Mouse (Mus musculus) retina, adult 2 months (tissue): ENCODE measurements at regions not wholly inside any gene's neighbourhood (a gene's known extent, or its start where the extent isn't known, plus 50 kb on each side); places are given as distances from the start of the nearest gene placed in this dataset.
"Not testable (repeated sequence)": the region's sequence is repeated elsewhere in the genome, so short reads cannot be mapped to it uniquely, and the experiment has no call there.

Experiments used
- DNase-seq: peaks from one replicate; pipeline ENCODE4 v3.0.0-alpha.2; 2012; ENCODE audit warnings: low read depth, low spot score

DNA sequence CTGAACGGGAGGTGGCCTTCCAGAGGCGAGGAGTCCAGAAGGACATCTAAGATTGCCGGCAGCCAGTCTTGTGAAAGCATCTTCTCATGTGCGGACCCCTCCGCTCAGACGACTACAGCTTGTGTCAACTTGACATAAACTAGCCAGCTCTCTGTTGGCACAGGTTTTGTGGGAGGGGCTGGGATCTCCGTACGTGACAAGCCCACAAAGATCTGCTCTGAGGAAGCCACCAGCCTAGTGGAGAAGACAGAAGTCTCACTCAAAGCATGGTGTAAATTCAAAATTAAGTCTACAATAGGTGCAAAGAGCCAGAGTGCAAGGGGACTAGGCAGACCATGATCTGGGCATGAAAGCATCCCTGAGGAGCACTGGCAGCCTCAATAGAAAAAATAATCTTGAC is 128.4 kb upstream of the Slc38a2 start:
- DNase-seq: no peak

DNA sequence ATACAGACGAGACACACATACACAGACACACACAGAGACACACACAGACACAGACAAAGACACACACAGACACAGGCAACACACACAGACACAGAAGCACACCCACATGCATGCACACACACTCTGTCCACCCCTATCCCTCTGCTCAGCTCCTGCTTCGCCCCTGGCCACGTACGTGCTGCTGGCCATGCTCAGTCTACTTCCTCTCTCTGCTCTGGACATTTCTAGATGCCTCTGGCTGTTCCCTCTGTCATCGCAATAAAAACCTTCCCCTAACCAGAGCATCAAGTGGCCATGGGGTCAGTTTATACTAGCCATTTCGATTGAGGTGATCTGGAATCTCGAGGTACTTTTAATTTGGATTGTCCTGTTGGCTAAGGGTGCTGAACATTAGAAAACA is 118.9 kb upstream of the Slc38a2 start:
- no peak for DNase-seq

DNA sequence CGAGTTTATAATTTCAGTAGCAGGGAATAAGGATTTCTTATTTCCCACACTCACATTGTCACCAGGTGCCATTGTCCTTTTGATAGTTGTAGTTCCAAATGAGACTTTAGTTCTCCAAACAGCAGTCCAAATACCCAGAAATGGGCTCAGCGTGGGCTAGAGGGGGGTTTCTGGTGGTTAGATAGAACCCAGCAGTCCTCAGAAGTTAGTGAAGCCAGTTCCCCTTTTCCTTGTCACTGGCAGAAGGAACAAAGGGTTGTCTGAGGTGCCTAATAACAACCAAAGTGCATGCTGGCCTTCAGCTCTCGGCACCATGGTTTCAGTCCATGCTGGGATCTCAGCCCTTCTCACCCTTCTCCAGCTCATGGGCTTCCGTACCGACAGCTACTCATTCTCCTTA is 118.1 kb upstream of the Slc38a2 start:
- DNase-seq: no peak

DNA sequence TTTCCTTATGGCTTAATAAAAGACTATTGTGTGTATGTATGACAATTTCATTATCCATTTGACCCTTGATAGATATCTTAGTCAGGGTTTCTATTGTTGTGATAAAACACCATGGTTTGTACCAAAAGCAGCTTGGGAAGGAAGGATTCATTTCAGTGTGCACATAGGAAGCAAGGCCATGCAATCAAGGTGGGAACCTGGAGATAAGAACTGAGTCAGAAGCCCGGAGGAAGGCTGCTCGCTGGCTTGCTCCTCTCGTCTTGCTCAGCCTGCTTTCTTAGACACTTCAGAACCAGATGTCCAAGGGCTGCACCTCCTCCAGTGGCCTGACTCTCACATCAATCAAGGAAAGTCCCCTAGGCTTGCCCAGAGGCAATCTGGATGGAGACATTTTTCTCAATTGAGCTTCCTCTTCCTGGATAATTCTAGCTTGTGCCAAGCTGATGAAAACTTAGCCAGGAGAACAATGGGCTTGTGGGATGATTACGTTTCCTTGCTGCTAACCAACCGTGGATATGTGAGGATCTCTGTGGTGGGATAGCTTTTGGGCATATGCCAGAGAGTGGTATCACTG is 117.6 kb upstream of the Slc38a2 start:
- no peak for DNase-seq

DNA sequence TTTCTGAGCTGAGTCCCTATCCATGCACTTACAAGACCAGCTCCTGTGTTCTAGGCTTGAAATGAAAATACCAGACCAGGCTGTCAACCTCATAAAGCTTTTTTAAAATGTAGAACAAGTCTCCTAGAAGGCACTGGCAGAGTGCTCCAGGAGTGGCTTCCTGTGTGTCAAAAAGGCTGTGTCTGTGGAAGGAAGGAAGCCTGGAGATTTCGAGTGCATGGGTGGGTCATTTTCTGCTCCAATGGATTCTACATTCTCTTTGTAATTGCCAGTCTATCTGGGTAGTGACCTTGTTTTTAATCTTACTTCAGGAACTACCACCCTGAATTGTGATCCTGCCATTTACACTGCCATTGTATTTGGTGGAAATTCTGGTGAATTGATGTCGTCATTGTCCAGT is 113.9 kb upstream of the Slc38a2 start:
- no peak for DNase-seq

DNA sequence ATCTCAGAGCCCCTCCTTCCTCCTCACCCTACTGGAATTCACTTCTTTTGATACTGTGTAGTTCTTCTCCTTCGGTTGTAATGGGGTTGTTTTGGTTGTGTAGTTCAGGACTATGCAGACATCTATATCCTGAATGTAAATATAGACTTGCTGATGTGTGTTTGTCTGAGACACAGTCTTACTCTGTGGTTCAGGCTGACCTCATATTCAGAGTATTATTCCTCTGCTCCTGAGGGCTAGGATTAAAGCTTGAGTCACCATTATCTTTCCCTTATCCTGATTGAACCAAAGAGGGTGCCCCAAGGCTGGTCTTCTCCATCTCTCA is 103.2 kb upstream of the Slc38a2 start:
- DNase-seq: no peak

DNA sequence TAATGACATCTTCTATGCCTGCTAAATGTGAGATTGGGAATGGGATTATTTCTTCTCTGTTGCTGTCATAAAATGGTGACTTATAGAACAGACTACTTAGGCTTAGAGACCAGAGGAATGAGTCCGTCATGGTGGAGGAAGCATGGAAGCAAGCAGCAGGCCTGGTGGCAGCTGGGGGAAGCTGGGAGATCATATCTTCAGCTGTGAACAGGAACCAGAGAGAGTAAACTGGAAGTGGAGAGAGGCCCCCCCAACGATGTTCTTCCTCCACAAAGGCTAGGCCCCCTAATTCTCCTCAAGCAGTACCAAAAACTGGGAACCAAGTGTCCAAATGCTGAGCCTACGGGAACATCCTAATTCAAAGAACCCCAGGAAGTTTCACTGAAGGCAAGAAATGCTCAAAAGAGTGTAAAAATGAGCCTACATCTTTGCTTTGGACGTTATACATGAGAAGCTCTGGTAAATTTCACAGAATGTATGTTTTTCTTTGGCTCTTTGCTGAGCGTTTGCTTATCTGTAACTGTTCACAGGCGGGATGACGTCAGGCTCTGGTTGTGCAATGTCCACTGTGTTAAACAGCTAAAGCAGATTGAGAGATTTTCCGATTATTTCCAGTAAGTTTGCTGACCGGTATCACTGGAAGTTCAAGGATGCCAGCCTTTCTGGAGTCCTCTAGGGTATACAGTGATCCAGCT is 102.7 kb upstream of the Slc38a2 start:
- no peak for DNase-seq

DNA sequence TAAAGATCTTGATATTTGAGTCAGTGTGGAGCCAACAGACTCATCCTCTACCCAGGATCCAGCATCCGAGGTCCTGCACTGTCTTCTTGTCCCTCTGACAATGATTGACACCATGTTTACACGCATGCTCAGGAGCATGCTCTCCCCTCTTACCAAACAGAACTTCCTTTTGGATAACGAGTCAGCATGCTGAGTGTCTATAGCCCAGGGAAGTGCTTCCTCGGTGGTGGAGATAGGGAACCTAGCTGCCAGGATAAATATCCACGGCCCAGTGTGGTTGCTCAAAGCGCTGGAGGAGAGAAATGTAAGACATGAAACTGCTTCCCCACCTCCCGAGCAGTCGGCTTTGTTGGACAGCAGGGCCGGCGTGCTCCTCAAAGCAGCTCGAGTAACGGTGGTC is 99.7 kb upstream of the Slc38a2 start:
- DNase-seq: no peak

DNA sequence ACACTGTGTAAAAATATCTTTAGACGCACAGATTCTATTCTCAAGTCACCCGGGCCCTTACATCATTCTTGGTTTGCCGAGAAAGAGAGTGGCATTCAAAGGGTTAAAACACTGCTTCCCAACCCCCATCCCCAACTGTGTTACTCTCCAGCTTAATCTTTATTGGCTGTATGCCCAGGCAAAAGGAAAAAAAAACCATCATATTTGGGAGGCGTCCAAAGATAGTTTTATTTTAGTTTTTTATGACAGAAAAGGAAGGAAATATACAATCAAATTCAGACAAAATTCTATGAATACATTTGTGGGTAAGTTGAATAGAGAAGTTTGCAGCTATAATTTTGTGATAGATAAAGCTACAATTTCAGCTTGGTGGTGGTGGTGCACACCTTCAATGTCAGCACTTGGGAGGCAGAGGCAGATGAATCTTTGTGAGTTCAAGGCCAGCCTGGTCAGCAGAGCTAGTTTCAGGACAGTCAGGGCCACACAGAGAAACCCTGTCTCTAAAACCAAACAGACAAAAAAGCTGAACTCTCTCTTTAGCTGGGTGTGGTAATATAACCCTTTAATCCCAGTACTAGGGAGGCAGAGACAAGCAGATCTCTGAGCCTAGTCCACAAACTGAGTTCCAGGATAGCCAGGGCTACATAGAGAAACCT is 98.2 kb upstream of the Slc38a2 start:
- no peak for DNase-seq

DNA sequence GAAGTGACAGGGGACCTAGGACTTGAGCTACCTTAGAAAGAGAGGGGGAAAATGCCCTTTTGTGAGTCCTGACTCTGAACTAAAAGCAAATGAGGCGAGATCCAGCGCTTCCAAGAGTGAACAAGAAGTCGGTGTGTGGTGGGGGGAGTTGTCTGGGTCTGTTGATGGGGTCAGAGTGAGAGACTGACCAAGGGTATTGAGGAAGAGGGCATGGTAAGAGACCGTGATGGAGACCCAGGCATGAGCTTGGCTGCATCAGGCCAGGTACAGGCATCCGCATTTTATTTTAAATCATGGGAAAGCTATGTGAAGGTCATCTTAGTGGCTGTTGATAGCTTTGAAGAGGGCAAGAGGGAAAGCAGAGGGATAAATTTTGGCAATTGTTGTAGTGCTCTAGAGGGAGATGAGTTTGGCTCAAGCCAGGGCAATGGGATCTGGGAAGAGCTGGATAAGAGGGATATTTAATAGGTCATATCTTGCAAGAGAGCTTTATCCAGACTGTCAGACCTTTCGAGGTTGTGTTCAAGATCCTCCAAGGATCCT is 94.7 kb upstream of the Slc38a2 start:
- no peak for DNase-seq

DNA sequence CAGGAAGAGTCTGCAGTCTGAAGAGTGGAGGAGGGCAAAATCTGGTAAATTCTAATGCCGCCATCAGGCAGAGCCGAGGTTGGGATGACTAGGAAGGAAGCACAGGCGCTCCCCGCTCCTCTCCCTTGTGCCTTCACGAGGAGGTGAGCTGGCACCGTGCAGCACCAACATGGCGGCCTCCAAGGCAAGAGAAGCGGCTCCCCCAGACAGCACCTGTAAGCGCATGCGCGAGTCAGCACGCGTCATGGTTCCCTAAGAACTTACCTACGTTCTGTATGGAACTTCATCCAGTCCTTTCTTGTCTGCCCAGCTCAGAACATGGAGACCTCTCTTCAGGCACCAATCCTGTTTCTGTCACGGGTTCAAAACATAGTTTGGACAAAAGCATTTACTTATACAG is 93.7 kb upstream of the Slc38a2 start:
- DNase-seq: no peak

DNA sequence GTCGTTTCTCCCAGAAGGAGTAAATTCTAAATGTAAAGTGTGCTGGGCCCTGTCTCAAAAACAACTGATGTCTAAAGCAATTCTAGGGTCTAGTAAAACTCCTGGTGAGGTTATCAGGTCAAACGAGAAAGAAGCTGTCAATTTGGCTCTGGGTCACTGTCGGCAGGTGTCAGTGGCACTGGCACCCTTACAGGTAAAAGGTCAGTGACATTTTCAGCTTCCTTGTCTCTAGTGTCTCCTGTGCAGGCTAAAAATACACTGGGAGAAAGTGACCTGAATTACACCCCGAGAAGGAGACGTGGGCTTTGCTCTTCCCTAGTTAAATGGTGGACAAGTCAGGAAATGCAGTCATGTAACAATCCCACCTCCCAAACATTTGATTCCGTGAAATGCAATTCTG is 91.8 kb upstream of the Slc38a2 start:
- DNase-seq: no peak

DNA sequence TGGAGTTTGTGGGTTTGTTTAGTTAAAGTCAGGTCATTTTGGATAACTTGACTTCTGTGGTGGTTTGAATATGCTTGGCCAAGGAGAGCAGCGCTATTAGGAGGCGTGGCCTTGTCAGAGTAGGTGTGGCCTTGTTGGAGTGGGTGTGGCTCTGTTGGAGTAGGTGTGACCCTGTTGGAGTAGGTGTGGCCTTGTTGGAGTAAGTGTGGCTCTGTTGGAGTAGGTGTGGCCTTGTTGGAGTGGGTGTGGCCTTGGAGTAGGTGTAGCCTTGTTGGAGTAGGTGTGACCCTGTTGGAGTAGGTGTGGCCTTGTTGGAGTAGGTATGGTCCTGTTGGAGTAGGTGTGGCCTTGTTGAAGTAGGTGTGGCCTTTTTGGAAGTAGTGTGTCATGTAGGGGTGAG is 88.4 kb upstream of the Slc38a2 start:
- not testable (repeated sequence) for DNase-seq

DNA sequence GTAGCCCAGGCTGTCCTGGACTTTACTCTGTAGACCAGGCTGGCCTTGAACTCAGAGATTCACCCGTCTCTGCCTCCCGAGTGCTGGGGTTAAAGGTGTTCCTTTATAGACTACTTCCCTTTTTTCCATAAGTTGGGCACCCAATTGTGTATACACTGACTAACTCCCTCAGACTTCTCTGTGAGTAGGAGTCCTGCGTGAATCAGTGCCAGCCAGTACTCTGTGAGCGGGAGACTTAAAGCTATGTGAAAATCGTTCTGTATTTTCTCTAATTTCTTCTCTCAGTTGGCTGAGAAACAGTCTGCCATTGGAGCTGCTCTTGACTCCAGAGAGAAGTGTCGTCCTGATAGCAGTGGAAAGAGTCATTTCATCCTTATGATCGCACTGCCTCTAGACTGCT is 85.0 kb upstream of the Slc38a2 start:
- no peak for DNase-seq

DNA sequence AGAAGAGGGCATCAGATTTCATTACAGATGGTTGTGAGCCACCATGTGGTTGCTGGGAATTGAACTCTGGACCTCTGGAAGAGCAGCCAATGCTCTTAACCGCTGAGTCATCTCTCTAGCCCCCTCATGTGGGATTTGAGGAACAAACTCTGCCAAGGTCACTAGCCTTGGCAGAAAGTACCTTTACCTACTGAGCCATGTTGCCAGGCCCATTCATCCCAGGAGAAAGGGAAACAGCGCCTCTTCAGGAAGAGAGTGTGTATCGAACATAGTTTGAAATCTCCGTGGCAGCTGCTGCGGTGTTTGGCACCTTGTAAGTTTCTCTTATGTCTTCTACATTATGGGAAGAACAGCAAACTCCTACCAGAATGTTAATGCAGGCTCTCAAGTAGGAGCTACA is 82.0 kb upstream of the Slc38a2 start:
- DNase-seq: no peak

DNA sequence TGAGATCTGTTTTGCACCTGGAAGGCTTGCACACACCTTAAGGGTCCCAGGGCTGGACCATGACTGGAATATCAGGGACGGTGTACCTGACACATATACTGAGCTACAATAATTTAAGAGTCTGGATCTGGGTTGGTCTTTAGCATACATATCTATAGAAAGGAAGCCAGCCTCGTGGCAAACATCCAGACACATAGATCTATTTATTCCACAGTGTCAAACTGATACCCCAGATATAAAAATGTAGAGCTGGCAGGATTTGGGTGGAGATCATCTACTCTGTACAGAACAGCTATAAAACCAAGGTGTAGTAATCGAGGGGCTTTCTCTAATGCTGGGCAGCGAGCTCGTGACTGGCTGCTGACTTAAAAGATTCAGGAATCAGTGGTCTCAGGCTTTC is 81.1 kb upstream of the Slc38a2 start:
- DNase-seq: no peak

DNA sequence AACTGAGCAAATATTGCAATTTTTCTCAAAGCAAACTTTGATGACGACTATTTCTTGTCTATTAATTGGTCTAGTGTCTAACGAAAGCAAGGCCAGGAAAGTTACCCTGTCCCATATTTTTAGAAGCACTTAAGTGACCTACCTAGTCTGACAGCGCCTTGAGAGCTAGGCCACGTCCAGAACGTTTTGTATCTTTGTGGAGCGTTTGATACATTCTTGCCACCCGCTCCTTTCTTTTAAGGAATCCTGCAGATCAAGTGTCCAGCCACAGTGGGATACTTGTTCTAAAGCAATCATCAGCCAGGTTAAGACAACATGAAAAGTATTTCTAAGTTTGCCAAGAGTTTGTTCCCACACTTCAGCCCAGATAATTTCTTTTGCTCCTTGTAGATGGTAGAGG is 79.8 kb upstream of the Slc38a2 start:
- DNase-seq: no peak

DNA sequence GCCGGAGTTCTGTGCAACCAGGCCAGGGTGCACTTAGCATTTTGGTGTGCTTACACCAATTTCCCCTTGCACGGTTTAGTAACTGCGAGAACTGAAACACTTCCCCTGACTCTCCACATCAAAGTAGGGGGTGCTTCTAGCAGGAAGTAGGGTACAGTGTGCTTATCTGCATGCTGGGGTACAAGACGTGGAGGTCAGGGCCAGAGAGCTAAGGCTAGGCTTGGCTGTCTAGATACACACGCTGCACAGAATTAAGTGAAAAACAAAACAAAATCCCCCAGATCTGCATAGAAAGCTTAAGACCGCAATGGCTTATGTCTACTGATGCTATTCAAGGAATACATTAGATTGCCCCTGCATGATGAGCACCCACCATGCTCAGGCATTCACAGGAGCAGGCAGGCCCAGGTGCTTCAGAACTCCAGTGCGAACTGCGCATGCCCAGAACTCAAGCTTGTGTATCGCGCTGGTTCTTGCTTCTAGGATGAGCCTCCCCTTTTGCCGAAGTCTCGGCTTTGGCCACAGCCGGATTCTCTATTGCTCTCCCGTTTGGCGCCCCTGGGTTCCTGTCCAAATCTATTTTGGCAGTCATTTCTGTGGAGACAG is 78.9 kb upstream of the Slc38a2 start:
- no peak for DNase-seq

DNA sequence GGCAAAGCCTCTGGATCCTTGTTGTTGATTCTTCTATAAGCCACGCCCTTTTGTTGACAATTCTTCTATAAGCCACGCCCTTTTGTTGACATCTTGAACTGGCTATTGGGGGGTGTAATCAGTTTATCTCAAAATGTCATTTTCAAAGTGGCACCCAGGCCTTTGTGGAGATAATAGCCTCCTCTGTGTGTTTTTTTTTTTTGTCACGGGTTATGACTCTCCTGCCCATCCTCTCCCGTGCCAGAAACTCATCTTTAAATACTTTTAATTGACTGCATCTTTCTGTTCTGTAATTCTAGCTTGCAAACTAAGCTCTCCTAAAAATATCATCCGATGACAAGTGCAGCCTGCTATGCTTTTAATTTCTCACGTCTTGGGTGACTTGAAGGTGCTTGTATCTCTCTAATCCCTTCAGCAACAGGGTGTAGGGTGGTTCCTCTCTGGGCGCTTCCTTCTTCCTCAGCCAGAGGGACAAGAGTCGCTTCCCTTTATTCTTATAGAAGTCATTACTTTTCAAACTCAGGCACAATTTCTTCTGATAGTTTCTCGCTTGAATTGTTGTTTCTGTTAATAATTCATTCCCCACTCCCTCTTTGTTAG is 77.0 kb upstream of the Slc38a2 start:
- DNase-seq: no peak

DNA sequence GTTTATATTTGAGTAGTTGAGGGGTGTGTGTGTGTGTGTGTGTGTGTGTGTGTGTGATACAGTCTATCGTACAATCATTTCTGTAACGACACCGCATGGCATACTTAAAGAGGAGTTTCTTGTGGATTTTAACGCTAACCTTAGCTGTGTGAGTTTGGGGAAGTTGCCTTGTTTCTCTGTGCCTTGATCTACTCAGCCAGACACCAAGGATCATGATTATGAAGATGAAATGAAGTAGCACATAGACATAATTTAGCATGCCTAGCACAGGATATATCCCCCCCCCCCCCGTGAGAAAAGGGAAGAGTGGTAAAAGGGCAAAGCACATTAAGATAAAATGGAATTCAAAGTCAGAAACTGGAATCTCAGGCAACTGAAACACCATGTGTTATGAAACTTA is 75.6 kb upstream of the Slc38a2 start:
- DNase-seq: no peak

DNA sequence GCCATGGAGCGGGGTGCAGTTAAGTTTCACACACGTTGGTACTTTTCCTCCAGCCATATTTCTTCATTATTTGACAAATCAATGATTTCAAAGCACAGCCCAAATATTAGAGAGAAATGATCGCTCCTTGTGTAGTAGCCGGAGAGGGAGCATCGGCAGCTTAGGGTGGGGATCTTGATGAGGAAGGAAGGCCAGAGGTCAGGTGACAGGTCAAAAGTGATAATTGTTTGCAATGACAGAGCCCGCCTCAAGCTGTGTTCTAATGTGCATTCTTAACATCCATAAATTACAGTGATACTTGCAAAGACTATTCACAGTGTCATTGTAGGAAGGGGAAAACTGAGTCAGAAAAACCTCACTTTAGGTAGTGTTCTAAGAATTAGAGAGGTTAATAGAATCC is 75.1 kb upstream of the Slc38a2 start:
- DNase-seq: no peak

DNA sequence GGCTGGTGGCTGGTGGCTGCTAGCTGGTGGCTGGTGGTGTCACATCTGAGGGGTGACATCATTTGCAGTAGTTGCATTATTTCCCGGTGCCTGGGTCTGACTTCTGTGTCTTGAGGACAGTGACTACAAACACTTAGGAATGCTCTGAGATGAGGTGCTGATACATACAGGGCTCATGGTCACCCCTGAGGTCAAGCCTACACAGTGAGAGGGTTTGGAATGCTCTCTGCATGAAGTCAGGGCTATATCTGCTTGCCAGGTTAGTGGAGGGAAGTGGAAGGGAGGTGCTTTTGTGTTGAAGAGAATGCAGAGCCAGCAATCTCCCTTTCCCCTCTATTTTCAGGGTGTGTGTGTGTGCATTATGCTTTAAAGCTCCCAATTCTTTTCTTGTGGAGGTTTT is 74.1 kb upstream of the Slc38a2 start:
- no peak for DNase-seq

DNA sequence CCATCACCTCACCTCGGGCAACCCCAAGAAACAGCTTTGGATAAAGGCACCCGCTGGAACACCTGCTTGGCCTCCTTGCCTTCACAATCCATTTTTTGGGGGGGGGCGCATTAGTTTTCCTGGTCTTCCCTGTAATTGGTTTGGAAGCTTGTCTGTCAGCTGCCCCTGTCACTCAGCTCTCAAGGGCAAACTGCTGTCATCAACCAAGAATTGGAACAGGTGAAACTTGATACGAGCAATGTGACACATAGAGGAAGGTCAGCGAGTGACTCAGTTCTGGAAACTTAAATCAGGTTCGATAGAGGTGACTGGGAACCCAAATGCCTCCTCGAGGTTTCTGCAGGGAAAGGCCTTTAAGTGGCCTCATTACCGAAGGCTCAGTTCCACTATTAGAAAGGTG is 73.2 kb upstream of the Slc38a2 start:
- DNase-seq: no peak
